Mouse (Mus musculus) NIH3T3 (cell line): ENCODE results near the gene Cacng7.
A peak's percentile ranks its signal among the peaks of the same experiment; 100 is the strongest.

Experiments
- DNase-seq: peaks from one replicate; pipeline ENCODE4 v3.0.0-alpha.2; 2012; ENCODE audit warnings: low read depth

The Cacng7 gene

DNA sequence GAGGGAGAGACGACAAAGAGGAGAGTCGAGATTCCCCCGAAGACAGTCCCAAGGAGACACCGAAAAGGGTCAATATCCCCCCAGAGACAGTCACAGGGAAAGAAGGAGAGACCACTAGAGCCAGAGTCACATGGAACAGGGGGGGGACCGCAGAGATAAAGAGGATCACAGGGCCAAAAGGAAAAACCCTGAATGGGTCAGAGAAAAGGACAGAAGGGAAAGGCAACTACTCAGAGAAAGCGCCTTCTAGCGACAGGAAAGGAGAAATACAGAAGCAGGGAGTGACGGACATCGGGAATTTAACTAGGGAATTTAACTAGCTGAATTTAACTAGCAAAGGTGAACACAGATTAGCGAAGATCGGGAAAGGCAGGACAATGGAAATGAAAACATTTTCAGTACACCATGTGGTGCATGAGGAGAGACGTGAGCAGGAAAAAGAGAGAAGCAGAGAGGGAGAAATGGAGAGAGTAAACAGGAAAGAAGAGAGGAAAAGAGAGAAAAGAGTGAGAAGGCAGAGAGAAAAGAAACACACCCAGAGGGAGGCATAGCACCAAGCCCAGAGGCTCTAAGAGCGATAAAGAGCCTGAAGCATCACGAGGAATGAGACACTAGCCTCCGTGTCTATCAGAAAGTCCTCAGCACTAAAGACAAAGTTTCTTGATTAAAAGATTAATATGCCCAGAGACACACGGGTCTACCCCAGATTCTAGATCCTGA is 30.0 kb upstream of the Cacng7 start:
- peak; percentile 56 for DNase-seq

DNA sequence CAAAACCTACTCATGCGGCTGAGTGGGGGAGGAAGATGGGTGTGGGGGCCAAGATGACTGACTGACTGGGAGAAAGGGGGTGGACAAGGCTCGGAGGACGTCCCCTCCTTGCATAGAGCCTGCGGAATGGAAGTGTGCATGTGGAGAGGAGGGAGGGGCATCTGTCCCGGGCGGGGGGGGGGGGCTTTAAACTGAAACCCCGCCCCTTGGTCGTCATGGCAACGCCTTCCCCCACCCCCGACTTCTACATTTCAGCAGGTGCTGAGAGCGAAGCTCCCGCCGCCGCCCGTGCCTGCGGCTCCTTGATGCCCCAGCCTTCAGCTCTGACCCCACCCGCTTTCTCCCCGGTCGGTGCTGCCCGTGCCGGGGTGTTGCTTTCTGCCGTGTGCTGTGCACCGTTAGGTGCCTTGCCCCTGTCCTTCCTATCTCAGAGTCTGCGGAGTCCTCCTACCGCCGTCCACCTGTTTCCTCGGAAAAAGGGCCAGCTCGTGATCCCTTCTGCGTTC is 29.4 kb upstream of the Cacng7 start:
- no peak for DNase-seq

DNA sequence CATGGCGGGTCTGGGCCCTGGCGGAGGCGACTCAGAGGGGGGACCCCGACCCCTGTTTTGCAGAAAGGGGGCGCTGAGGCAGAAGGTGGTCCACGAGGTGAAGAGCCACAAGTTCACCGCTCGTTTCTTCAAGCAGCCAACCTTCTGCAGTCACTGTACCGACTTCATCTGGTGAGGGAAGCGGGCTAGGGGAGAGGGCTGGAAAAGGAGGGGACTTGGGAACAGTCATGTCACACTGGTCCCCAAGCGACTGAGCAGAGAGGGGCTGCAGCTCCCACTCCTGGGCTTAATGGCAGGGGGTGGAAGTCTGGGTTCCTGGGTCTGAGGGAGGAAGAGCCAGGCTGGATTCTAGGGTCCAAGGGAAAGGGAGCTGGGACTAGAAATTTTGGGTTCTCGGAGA is 29.0 kb upstream of the Cacng7 start:
- DNase-seq = no peak

- no peak for DNase-seq
These were observed 28.5 kb upstream of the Cacng7 start for GRCm38 (mm10) chr7:3304298-3304697.

DNA sequence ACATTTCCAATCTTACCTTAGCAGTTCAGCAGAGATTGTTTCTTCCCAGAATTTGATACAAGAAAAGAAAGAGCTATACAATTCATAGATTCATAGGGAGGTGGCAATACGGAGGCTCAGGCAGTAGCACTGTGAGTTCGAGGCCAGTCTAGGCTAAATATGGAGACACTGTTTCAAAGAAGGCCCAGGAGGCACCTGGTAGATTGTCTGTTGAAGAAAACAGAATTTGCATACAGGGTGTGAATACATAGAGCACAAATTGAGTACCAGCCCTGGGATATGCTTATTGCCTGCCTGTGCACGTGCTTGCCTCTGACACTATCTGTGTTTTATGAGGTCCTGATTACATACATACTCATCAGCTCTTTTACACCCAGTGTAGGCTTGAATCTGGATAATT is 26.4 kb upstream of the Cacng7 start:
- DNase-seq = no peak

DNA sequence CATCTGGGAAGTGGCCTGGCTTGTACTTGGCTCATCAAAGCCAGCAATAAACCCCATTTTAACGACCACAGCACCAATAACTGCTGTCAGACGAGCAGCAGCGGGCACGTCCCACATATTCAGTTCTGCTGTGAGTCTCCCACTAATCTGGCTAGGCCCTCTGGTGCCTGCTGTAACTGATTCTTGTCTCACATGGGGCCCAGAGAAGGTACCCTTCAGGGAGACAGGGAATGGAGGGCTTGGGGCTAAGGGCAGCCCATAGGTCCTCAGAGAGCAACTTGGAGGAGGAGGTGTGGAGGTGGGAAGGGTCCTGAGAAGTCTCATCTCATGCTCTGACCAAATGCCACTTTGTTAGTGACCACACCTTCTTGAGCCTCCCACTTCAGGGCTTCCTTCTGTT is 24.1 kb upstream of the Cacng7 start:
- no peak for DNase-seq

DNA sequence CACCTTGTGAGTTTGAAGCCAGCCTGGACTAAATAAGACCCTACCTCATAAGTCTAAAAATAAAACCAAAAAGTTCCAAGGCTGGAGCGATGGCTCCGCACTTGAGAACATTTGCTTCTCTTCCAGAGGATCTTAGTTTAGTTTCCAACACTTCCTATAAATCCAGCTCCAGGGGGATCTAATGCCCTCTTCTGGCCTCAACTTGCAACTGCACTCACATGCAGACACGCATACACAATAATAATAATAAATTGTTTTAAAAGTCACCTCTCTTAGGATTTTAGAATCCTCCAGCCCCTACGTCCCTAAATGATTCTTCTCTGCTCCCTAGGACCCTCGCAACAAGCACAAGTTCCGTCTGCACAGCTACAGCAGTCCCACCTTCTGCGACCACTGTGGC is 22.5 kb upstream of the Cacng7 start:
- DNase-seq = no peak

- DNase-seq = no peak
These were observed 19.2 kb upstream of the Cacng7 start for GRCm38 (mm10) chr7:3313571-3313970.

- no peak for DNase-seq
These were observed 18.6 kb upstream of the Cacng7 start for GRCm38 (mm10) chr7:3314121-3314520.

- no peak for DNase-seq
These were observed 15.1 kb upstream of the Cacng7 start for GRCm38 (mm10) chr7:3317704-3318103.

GRCm38 (mm10) chr7:3320856-3321255 is 11.9 kb upstream of the Cacng7 start:
- DNase-seq = peak; percentile 61

GRCm38 (mm10) chr7:3323826-3324225 is 8.9 kb upstream of the Cacng7 start:
- DNase-seq = no peak

- DNase-seq = peak; percentile 58
These were observed 4.8 kb upstream of the Cacng7 start for GRCm38 (mm10) chr7:3327961-3328360.

- peak; percentile 86 for DNase-seq
These were observed 2.8 kb upstream of the Cacng7 start for GRCm38 (mm10) chr7:3329776-3330546.

- no peak for DNase-seq
These were observed 1.6 kb upstream of the Cacng7 start for GRCm38 (mm10) chr7:3331171-3331570.

GRCm38 (mm10) chr7:3331581-3332223 is 1.1 kb upstream of the Cacng7 start:
- DNase-seq = peak; percentile 72

- DNase-seq = no peak
These were observed 535 bp upstream of the Cacng7 start for GRCm38 (mm10) chr7:3332224-3332615.

DNA sequence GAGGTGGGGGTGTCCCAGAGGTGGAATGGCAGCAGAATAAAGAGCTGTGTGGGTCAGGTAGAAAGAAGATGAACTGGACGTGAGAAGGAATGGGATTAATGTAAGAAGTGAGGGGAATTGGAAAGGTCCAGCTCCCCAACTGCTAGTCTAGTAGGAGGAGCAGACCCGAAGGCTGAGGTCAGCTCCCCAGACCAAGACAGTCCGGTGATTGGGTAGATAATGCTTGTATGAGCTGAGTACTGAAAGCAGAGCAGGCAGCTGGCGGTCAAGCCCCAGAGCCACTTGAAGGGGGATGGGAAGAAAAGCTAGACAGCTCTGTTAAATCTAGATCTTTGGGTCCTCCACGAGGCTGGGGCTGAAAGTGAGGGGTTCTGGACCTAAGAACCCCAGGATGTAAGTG is 787 bp downstream of the Cacng7 start:
- DNase-seq = peak; percentile 18

DNA sequence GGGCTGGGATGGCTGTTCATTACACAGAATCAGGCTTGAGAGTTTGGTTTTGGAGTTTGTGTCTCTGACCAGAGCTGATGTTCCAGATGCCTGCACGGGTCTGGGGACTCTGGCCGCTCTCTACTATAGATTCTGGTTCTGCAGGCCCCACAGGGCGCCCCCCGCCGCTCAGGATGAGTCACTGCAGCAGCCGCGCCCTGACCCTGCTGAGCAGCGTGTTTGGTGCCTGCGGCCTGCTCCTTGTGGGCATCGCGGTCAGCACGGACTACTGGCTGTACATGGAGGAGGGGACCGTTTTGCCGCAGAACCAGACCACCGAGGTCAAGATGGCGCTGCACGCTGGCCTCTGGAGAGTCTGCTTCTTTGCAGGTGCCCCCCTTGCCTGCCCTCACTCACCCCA is 3.7 kb downstream of the Cacng7 start:
- DNase-seq = no peak

DNA sequence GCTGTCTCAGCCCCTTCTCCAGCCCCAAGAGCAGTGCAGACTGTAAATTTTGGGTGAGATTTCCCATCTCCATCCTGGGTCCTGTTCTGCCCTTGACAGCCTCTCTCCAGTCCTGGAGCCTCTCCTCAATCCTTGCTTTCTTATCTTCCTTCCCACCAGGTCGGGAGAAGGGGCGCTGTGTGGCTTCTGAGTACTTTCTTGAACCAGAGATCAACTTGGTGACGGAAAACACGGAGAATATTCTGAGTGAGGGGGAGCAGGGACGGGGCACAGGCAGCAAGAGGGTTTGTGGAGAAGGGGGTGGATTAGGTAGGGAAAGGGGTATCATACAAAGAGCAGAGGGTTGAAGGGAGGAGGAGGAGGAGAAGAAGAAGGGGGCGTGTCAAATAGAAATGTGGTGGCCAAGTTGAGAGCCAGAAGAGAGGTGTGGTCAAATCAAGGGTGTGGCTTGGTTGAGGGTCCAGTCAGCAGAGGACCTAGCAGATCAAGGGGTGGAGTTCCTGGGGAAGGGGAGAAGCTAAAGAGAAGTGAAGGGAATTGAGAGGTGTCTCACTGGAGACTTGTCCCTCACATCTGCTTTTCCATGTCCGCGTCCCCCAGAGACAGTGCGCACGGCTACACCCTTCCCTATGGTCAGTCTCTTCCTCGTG is 5.7 kb downstream of the Cacng7 start:
- no peak for DNase-seq

DNA sequence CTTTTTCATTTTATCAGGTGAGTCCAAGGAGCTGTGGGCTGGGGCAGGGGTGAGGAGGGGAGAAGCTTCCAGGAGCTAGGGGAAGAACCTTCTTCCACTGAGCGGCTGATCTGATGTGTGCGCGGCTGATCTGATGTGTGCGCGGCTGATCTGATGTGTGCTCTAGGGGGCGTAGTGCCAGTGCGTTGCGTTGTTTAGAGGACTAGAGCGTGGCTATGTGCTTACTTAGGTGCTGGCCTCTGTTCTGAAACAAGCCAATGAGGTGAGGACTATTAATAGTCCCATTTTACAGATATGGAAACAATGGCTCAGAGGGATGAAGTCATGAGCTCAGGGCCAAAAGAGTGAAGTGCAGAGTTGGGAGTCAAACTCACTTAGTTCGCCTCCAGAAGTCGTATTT is 6.3 kb downstream of the Cacng7 start:
- no peak for DNase-seq

DNA sequence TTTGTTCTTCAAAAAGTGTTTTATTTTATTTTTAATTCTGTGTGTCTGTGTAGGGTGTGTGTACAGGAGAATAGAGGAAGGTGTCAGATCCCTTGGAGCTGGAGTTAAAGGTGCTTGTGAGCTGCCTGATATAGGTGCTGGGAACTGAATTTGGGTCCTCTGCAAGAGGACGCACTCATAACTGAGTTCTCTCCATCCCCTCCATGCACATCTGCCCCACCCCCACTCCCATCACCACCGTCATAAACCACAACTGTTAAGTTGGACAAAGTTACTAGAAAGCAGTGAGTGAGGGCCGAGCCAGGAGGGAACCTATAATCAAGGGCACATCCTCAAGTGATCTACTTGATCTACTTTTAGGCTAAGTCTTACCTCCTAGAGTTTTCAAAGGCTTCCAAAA is 11.1 kb downstream of the Cacng7 start:
- DNase-seq = no peak
